Mouse (Mus musculus) cerebellum, adult 2 months (tissue): ENCODE results near the gene Mpped2. TPM values are rescaled to one million over a fixed set of nuclear protein-coding genes. Genes with fewer than 3 reads are reported as not detected.

Source experiments
- DNase-seq, 2 experiments: peaks; one replicate each; pipeline ENCODE4 v3.0.0; 2021
- H3K27ac ChIP-seq: fragments of 200-500 bp; 2 replicates; pipeline ENCODE4 v1.5.1; 2012; ENCODE audit warnings: low read length, control low read depth, inconsistent platforms; ENCODE audit not compliant: insufficient read depth
- H3K27me3 ChIP-seq: fragments of 200-500 bp; 2 replicates; pipeline ENCODE4 v1.6.1; 2012; ENCODE audit warnings: inconsistent platforms, mild to moderate bottlenecking, low read length, moderate library complexity; ENCODE audit not compliant: control insufficient read depth, insufficient read depth
- H3K4me1 ChIP-seq: fragments of 200-500 bp; 2 replicates; pipeline ENCODE4 v1.6.1; 2011; ENCODE audit warnings: low read length; ENCODE audit not compliant: control insufficient read depth, insufficient read depth
- H3K4me3 ChIP-seq: fragments of 200-500 bp; replicated peaks from 2 replicates; pipeline ENCODE3; 2011; ENCODE audit warnings: mild to moderate bottlenecking, low read depth, low read length, control low read depth; ENCODE audit not compliant: insufficient read depth
- CTCF ChIP-seq: fragments of 200-500 bp; IDR thresholded peaks from 2 replicates; pipeline ENCODE4 v1.5.1; 2011; ENCODE audit warnings: low read depth, mild to moderate bottlenecking, control low read depth, low read length, moderate library complexity, borderline replicate concordance; ENCODE audit not compliant: insufficient read depth
- POLR2A ChIP-seq: fragments of 200-500 bp; IDR thresholded peaks from 2 replicates; pipeline ENCODE4 v1.6.1; 2011; ENCODE audit warnings: low read length, control low read depth, borderline replicate concordance; ENCODE audit not compliant: insufficient read depth
- WGBS: fragments of 180-500 bp; shearing (Covaris S2); methylation state at CpG from one replicate; pipeline ENCODE4 v1.1.7; 2018; 5-methylcytosine and 5-hydroxymethylcytosine counted together
- polyA plus RNA-seq: library from polyadenylated mRNA; depleted of rRNA; stranded (reverse); fragments of >200 nt; gene quantifications from 2 replicates; pipeline ENCODE4 v1.2.3, GENCODE M21; 2012

Mpped2 gene
- polyA plus RNA-seq, 1 experiment: 14.9 TPM

GRCm38 (mm10) chr2:106722020-106722419, 29.0 kb downstream of the Mpped2 start:
- H3K4me3 ChIP-seq: no peak overlapping the region
- H3K4me1 ChIP-seq: no peaks in the 10 kb centered on the region
- TF ChIP-seq CTCF (no peak), POLR2A (no peak)
- no peaks in the 10 kb centered on the region for H3K27me3 ChIP-seq
- 98% methylated on average over 4 of the region's 4 CpGs for WGBS
- DNase-seq: no peak
- no peak overlapping the region for H3K27ac ChIP-seq

DNA sequence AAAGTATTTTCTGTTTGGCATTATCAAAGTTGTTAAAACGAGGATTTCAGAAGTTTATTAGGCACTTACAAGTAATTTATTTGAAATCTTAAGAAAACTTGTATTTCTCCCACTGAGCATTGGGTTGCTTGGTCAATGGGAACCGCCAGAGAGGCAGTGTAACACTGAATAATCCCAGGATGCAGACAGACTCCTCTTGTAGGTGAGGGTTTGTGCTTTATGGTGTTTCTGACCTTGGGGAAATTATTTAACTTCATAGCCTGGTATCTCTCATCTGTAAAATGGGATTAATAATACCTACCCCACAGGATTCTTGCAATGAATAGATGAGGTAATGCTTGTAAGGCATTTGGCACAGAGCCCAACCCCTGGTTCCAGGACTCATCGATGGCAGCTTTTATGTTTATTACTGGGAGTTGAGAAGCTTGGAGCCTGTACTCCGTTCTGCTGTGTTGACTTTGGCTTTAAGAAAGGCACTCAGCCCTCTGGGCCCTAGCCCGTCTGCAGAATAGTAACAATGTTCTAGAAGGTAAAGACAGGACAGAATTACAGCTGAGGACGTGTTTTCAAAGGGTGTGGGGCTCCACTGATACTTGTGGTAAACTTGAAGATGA, 37.0 kb downstream of the Mpped2 start:
- TF ChIP-seq POLR2A (no peak), CTCF (no peak)
- DNase-seq: no peak
- 80% methylated on average over 6 of the region's 6 CpGs for WGBS
- no peaks in the 10 kb centered on the region for H3K27me3 ChIP-seq
- H3K4me3 ChIP-seq: no peak overlapping the region
- no peak overlapping the region for H3K27ac ChIP-seq
- H3K4me1 ChIP-seq: no peaks in the 10 kb centered on the region

- no peak overlapping the region for H3K4me3 ChIP-seq
- no peak for DNase-seq
- H3K27ac ChIP-seq: no peak overlapping the region
- H3K4me1 ChIP-seq: no peaks in the 10 kb centered on the region
- H3K27me3 ChIP-seq: no peaks in the 10 kb centered on the region
- 70% methylated on average over 8 of the region's 8 CpGs for WGBS
- no peak for TF ChIP-seq CTCF
- no peak for TF ChIP-seq POLR2A
Measured at GRCm38 (mm10) chr2:106730608-106731007, 37.5 kb downstream of the Mpped2 start.

DNA sequence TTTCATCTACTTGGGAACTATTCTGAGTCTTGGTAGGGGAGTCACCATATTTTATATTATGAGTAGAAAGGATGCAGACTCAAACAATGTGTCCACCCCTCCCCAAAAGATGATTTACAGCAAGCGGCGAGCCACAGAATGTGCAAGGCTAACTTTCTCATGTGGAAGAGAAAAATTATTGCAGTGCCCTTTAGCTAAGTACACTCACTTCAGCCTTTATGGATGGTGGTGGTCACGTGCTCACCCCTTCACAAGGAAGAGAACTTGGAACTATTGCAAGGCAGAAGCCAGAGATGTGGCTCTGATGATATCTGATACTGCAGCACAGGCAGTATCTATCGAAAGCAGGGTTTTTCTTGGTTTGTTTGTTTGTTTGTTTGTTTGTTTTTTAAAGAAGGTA, 38.4 kb downstream of the Mpped2 start:
- Histone ChIP-seq H3K4me1 (no peaks in the 10 kb centered on the region), H3K27me3 (no peaks in the 10 kb centered on the region), H3K4me3 (no peak overlapping the region), H3K27ac (no peak overlapping the region)
- TF ChIP-seq POLR2A (no peak), CTCF (no peak)
- no peak for DNase-seq
- 95% methylated on average over 4 of the region's 4 CpGs for WGBS

GRCm38 (mm10) chr2:106732171-106732570, 39.1 kb downstream of the Mpped2 start:
- Histone ChIP-seq H3K4me1 (no peaks in the 10 kb centered on the region), H3K4me3 (no peak overlapping the region), H3K27me3 (no peaks in the 10 kb centered on the region), H3K27ac (no peak overlapping the region)
- TF ChIP-seq POLR2A (no peak), CTCF (no peak)
- DNase-seq: no peak
- 88% methylated on average over 3 of the region's 3 CpGs for WGBS

DNA sequence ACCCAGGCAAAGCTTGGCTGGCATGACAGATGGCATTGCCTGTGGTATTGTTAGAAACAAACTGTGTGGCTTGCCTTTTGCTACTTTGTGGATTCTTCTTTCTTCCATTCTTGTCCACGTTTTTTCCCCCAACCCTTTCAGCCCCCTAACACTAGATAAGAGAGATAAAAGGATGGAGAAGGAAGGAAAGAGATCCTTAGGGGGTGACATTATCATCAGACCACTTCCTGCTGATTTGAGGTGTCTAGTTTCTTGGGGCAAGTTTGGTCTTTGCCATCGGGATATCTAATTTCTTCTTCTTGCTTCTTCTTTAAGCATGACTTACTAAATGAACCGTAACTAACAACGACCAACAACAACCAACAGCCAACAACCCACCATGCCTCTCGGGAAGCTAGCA, 40.3 kb downstream of the Mpped2 start:
- Histone ChIP-seq H3K27me3 (no peaks in the 10 kb centered on the region), H3K27ac (no peak overlapping the region), H3K4me3 (no peak overlapping the region), H3K4me1 (no peaks in the 10 kb centered on the region)
- DNase-seq: no peak
- WGBS: 48% methylated on average over 5 of the region's 5 CpGs
- TF ChIP-seq CTCF (no peak), POLR2A (no peak)

- Histone ChIP-seq H3K27ac (no peak overlapping the region), H3K4me3 (no peak overlapping the region), H3K27me3 (no peaks in the 10 kb centered on the region), H3K4me1 (no peaks in the 10 kb centered on the region)
- WGBS: 77% methylated on average over 4 of the region's 4 CpGs
- DNase-seq: no peak
- no peak for TF ChIP-seq CTCF
- TF ChIP-seq POLR2A: no peak
Measured at GRCm38 (mm10) chr2:106734004-106734403, 40.9 kb downstream of the Mpped2 start.

DNA sequence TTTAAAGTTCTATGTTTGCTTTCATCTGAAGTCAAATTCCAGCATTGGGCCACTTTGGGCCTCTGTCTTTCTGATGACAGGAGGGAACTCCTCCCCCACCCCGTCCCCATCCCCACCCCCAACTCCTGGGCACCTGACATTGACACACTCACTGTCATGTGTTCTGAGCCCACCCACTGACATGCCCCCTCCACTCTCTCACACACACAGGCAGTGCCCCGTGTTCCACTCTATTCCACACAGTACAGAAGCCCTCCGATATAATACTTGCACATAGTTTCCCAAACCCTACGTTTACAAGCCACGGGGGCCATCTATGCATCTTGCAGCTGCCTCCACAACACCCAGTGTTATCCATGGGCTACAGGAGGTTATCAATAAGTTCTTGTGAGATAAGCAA, 42.1 kb downstream of the Mpped2 start:
- H3K27ac ChIP-seq: no peak overlapping the region
- no peak overlapping the region for H3K4me3 ChIP-seq
- no peak for TF ChIP-seq CTCF
- no peak for TF ChIP-seq POLR2A
- 76% methylated on average over 5 of the region's 5 CpGs for WGBS
- 0 out of 2 replicates have a peak, but pooled peaks cover 2% of the 10 kb centered on the region for H3K4me1 ChIP-seq
- no peak for DNase-seq
- no peaks in the 10 kb centered on the region for H3K27me3 ChIP-seq
